Mouse (Mus musculus) C2C12 (cell line): Measurements from ENCODE around the gene Gm26566.

Experiments used
- CEBPB ChIP-seq: IDR thresholded peaks from one replicate; pipeline ENCODE4 v1.6.1; 2011; ENCODE audit warnings: low read depth, mild to moderate bottlenecking, control low read depth, moderate library complexity
- CTCF ChIP-seq: IDR thresholded peaks from one replicate; pipeline ENCODE4 v1.5.1; 2011; ENCODE audit not compliant: control insufficient read depth, insufficient read depth, insufficient read length
- USF1 ChIP-seq: IDR thresholded peaks from one replicate; pipeline ENCODE4 v1.6.1; 2011; ENCODE audit warnings: low read depth, mild to moderate bottlenecking, control low read depth, moderate library complexity

GRCm38 (mm10) chr4:88707128-88707826, 14.3 kb upstream of the Gm26566 start:
- no peak for TF ChIP-seq CEBPB
- TF ChIP-seq CTCF: no peak
- TF ChIP-seq USF1: no peak
